Mouse (Mus musculus) CH12.LX (cell line): ENCODE results near the gene Trir. TPM values are rescaled to one million over a fixed set of nuclear protein-coding genes. Genes with fewer than 3 reads are reported as not detected.

ENCODE experiments used
- DNase-seq: peaks from one replicate; pipeline ENCODE4 v3.0.0-alpha.2; 2013; ENCODE audit errors: extremely low read depth
- H3K27ac ChIP-seq: 2 replicates; pipeline ENCODE4 v1.5.1; 2012; ENCODE audit warnings: low read depth, mild to moderate bottlenecking, control low read depth, moderate library complexity; ENCODE audit not compliant: insufficient read depth
- H3K27me3 ChIP-seq: replicated peaks from 2 replicates; pipeline ENCODE3; 2012; ENCODE audit warnings: inconsistent platforms
- H3K36me3 ChIP-seq, 2 experiments: replicated peaks in 1 of 2; 2 replicates each; pipeline versions ENCODE3 to v1.6.1; 2012; ENCODE audit warnings: inconsistent platforms in 1 of 2, low read length in 1 of 2, mild to moderate bottlenecking in 1 of 2, mixed read lengths in 1 of 2, moderate library complexity in 1 of 2; ENCODE audit not compliant: control insufficient read depth in 1 of 2, insufficient read depth in 1 of 2
- H3K4me1 ChIP-seq, 2 experiments: 2 replicates each; pipeline ENCODE4 v1.6.1; 2012; ENCODE audit warnings: inconsistent platforms in 1 of 2, moderate library complexity in 1 of 2; ENCODE audit not compliant: insufficient read depth in 2 of 2, control insufficient read depth in 1 of 2
- H3K4me2 ChIP-seq: 2 replicates; pipeline ENCODE4 v1.6.1; 2012; ENCODE audit warnings: low read depth, mild to moderate bottlenecking, control low read depth; ENCODE audit not compliant: poor library complexity, insufficient read depth, severe bottlenecking
- H3K4me3 ChIP-seq, 3 experiments: fragments of 150-350 bp in 1 of 3; sonication (generic) in 1 of 3; replicated peaks in 1 of 3; 2 replicates each; pipeline versions ENCODE3 to v1.5.1; 2011 to 2012; ENCODE audit warnings: low read depth in 2 of 3, low read length in 2 of 3, mild to moderate bottlenecking in 2 of 3, moderate library complexity in 2 of 3, control low read depth in 1 of 3, improper control_type of control experiment in 1 of 3, inconsistent platforms in 1 of 3, mixed read lengths in 1 of 3; ENCODE audit not compliant: poor library complexity in 1 of 3
- H3K79me2 ChIP-seq: replicated peaks from 2 replicates; pipeline ENCODE4 v1.6.1; 2012; ENCODE audit warnings: mild to moderate bottlenecking, moderate library complexity; ENCODE audit not compliant: control insufficient read depth, poor library complexity, insufficient read depth, severe bottlenecking; ENCODE audit errors: extremely low read depth
- H3K9ac ChIP-seq: 2 replicates; pipeline ENCODE4 v1.6.1; 2012; ENCODE audit warnings: low read depth, mild to moderate bottlenecking, control low read depth, moderate library complexity; ENCODE audit not compliant: insufficient read depth
- H3K9me3 ChIP-seq: replicated peaks from 2 replicates; pipeline ENCODE3; 2012; ENCODE audit warnings: low read length, inconsistent platforms, mixed read lengths
- CHD2 ChIP-seq: IDR thresholded peaks from 2 replicates; pipeline ENCODE4 v1.6.1; 2011; ENCODE audit warnings: low read length, improper control_type of control experiment
- CTCF ChIP-seq, 2 experiments: IDR thresholded peaks in 1 of 2; conservative IDR thresholded peaks in 1 of 2; 2 replicates each; pipeline ENCODE4 v1.5.1; 2011 to 2012; ENCODE audit warnings: low read depth in 2 of 2, low read length in 2 of 2, improper control_type of control experiment in 1 of 2, inconsistent platforms in 1 of 2, mild to moderate bottlenecking in 1 of 2, moderate library complexity in 1 of 2
- E2F4 ChIP-seq: IDR thresholded peaks from 2 replicates; pipeline ENCODE4 v1.6.1; 2011; ENCODE audit warnings: low read depth, low read length, improper control_type of control experiment; ENCODE audit not compliant: insufficient replicate concordance
- ELF1 ChIP-seq: IDR thresholded peaks from 2 replicates; pipeline ENCODE4 v1.6.1; 2014; ENCODE audit warnings: low read depth, mild to moderate bottlenecking, inconsistent platforms, low read length, improper control_type of control experiment
- ETS1 ChIP-seq: conservative IDR thresholded peaks from 2 replicates; pipeline ENCODE4 v1.6.1; 2012; ENCODE audit warnings: low read depth, mild to moderate bottlenecking, inconsistent platforms, low read length, improper control_type of control experiment, moderate library complexity
- JUN ChIP-seq: IDR thresholded peaks from 2 replicates; pipeline ENCODE4 v1.6.1; 2011; ENCODE audit warnings: low read depth, mild to moderate bottlenecking, low read length, improper control_type of control experiment, moderate library complexity; ENCODE audit not compliant: insufficient read depth
- MAFK ChIP-seq: IDR thresholded peaks from 2 replicates; pipeline ENCODE4 v1.6.1; 2011; ENCODE audit warnings: low read length, improper control_type of control experiment; ENCODE audit not compliant: insufficient replicate concordance
- MAZ ChIP-seq: IDR thresholded peaks from 2 replicates; pipeline ENCODE4 v1.6.1; 2012; ENCODE audit warnings: low read depth, mild to moderate bottlenecking, inconsistent platforms, low read length, improper control_type of control experiment, moderate library complexity
- MEF2A ChIP-seq: IDR thresholded peaks from 2 replicates; pipeline ENCODE4 v1.6.1; 2014; ENCODE audit warnings: low read depth, mild to moderate bottlenecking, inconsistent platforms, low read length, improper control_type of control experiment, borderline replicate concordance
- MXI1 ChIP-seq: IDR thresholded peaks from 2 replicates; pipeline ENCODE4 v1.6.1; 2011; ENCODE audit warnings: mild to moderate bottlenecking, low read depth, low read length, improper control_type of control experiment
- POLR2A ChIP-seq: IDR thresholded peaks from 2 replicates; pipeline ENCODE4 v1.6.1; 2011; ENCODE audit warnings: low read depth, mild to moderate bottlenecking, improper control_type of control experiment, low read length
- POLR2AphosphoS2 ChIP-seq: IDR thresholded peaks from 2 replicates; pipeline ENCODE4 v1.6.1; 2011; ENCODE audit warnings: low read depth, low read length, improper control_type of control experiment
- USF1 ChIP-seq: IDR thresholded peaks from 2 replicates; pipeline ENCODE4 v1.6.1; 2014; ENCODE audit warnings: low read depth, mild to moderate bottlenecking, inconsistent platforms, low read length, improper control_type of control experiment
- dilution Hi-C: fragments of 300-500 bp; cut with MboI; formaldehyde crosslinking; loops from 2 replicates; pipeline ENCODE4 v1.14.3; 2020; ENCODE audit warnings: low sequenced_read_pairs; ENCODE audit not compliant: extremely low pct_unique_long_range_greater_than_20kb, extremely low pct_ligation_motif_present
- in situ Hi-C: fragments of 300-500 bp; cut with MboI; formaldehyde crosslinking; loops from 3 replicates; pipeline ENCODE4 v1.14.3; 2019; ENCODE audit warnings: low sequenced_read_pairs, low pct_ligation_motif_present, low pct_unique_long_range_greater_than_20kb, mixed read lengths
- polyA plus RNA-seq: library from polyadenylated mRNA; unstranded; fragments of >175 nt; gene quantifications from 2 replicates; pipeline ENCODE4 v1.2.1, GENCODE M21; 2012; ENCODE audit warnings: low read depth; ENCODE audit not compliant: insufficient read length
- total RNA-seq, 2 experiments: library from RNA; depleted of rRNA; stranded (reverse); fragments of 300-350 nt in 1 of 2; fragments of >200 nt in 1 of 2; gene quantifications; 2 replicates each; pipeline ENCODE4 v1.2.3; 2012 to 2014

The Trir gene
- total and polyA plus RNA-seq, 3 experiments: 151 to 209 (median 185) TPM

- Histone ChIP-seq H3K4me1 (peaks cover 0 to 8% of the 10 kb centered on the region in 2 experiments; a peak in 2 of 4 replicates), H3K9me3 (no peaks in the 10 kb centered on the region), H3K27me3 (no peaks in the 10 kb centered on the region), H3K79me2 (peaks cover 2% of the 10 kb centered on the region; the same call in 1 of the 2 replicates), H3K9ac (no peak overlapping the region), H3K4me3 (no peak overlapping the region), H3K4me2 (no peak overlapping the region), H3K27ac (no peak overlapping the region), H3K36me3 (peaks cover 37 to 63% of the 10 kb centered on the region in 2 experiments)
- in situ Hi-C loops (no loop called here), dilution Hi-C loops (no loop called here)
- no peak for DNase-seq
- TF ChIP-seq ETS1 (no peak), POLR2AphosphoS2 (no peak), MAZ (no peak)
Observed at GRCm38 (mm10) chr8:85067155-85067554, 40.5 kb downstream of the Trir start.

- Histone ChIP-seq H3K4me3 (no peak within 1 kb of the TSS), H3K9ac (no peak within 1 kb of the TSS), H3K27me3 (no peaks in the 10 kb centered on the region), H3K9me3 (no peaks in the 10 kb centered on the region), H3K4me2 (no peak within 1 kb of the TSS), H3K79me2 (peaks cover 10% of the 10 kb centered on the region), H3K4me1 (peaks cover under 1 to 9% of the 10 kb centered on the region in 2 experiments), H3K36me3 (peaks cover 35 to 57% of the 10 kb centered on the region in 2 experiments), H3K27ac (no peak within 1 kb of the TSS)
- dilution Hi-C loops (no loop called here), in situ Hi-C loops (no loop called here)
- no peak for DNase-seq
- TF ChIP-seq E2F4 (no peak), CTCF (conservative IDR thresholded peaks at IDR 0.05 in 1 of 2, IDR thresholded peaks at IDR 0.05 in 1 of 2; ENCODE audit: low read depth in 2 of 2, low read length in 2 of 2) (no peak), ELF1 (no peak)
Observed at GRCm38 (mm10) chr8:85067982-85068381, 41.4 kb downstream of the Trir start, which contains the start of gene Gm5741. Gm5741 (minus strand) TSS chr8:85067982.

GRCm38 (mm10) chr8:85071041-85071440 lies 44.4 kb downstream of the Trir start:
- dilution Hi-C loops (no loop called here), in situ Hi-C loops (loop anchor here (5.0 kb wide), 1 partner anchor 101 kb away; no protein-coding TSS in a partner anchor)
- H3K9ac ChIP-seq: peak overlapping the region; percentile 99
- H3K4me1 ChIP-seq: peaks cover 6 to 25% of the 10 kb centered on the region in 2 experiments
- DNase-seq: peak; percentile 42
- TF ChIP-seq USF1 (no peak), MAFK (no peak), POLR2A (no peak), JUN (no peak), CHD2 (0 out of 2 replicates have a peak, but pooled peaks have one; percentile 15), MEF2A (no peak), CTCF (conservative IDR thresholded peaks at IDR 0.05 in 1 of 2, IDR thresholded peaks at IDR 0.05 in 1 of 2; ENCODE audit: low read depth in 2 of 2, low read length in 2 of 2) (peak in 1 of 2 experiments; percentile 26; a peak in 2 of 4 replicates), ELF1 (no peak), POLR2AphosphoS2 (peak; percentile 4; the same call in 1 of the 2 replicates), MXI1 (no peak)
- H3K4me2 ChIP-seq: peak overlapping the region; percentile 48
- no peaks in the 10 kb centered on the region for H3K27me3 ChIP-seq
- peak overlapping the region; percentile 96; the same call in 1 of the 2 replicates for H3K27ac ChIP-seq
- H3K36me3 ChIP-seq: peaks cover 52 to 63% of the 10 kb centered on the region in 2 experiments
- peak overlapping the region; percentile 44 to 98 (median 92) for H3K4me3 ChIP-seq
- H3K9me3 ChIP-seq: no peaks in the 10 kb centered on the region
- peaks cover 17% of the 10 kb centered on the region for H3K79me2 ChIP-seq
